Mouse (Mus musculus) heart, adult 2 months (tissue): ENCODE data around the gene Tent5b. TPM values are rescaled to one million over a fixed set of nuclear protein-coding genes. Genes with fewer than 3 reads are reported as not detected.

Source experiments
- DNase-seq, 2 experiments: peaks; one replicate each; pipeline ENCODE4 v3.0.0; 2021
- H3K27ac ChIP-seq: fragments of 200-600 bp; 2 replicates; pipeline ENCODE4 v1.8.1; 2022
- H3K27me3 ChIP-seq: fragments of 200-500 bp; 2 replicates; pipeline ENCODE4 v1.6.1; 2012; ENCODE audit warnings: mild to moderate bottlenecking, low read length, inconsistent platforms, mixed read lengths; ENCODE audit not compliant: control insufficient read depth, insufficient read depth
- H3K36me3 ChIP-seq: fragments of 200-500 bp; 2 replicates; pipeline ENCODE4 v1.6.1; 2012; ENCODE audit warnings: low read length, inconsistent platforms; ENCODE audit not compliant: control insufficient read depth, insufficient read depth
- H3K4me1 ChIP-seq: fragments of 200-500 bp; 2 replicates; pipeline ENCODE4 v1.6.1; 2011; ENCODE audit warnings: low read length; ENCODE audit not compliant: control insufficient read depth, insufficient read depth
- H3K4me3 ChIP-seq: fragments of 200-600 bp; 2 replicates; pipeline ENCODE4 v1.8.1; 2022
- H3K79me2 ChIP-seq: fragments of 200-500 bp; replicated peaks from 2 replicates; pipeline ENCODE4 v1.6.1; 2012; ENCODE audit warnings: mild to moderate bottlenecking, inconsistent platforms, low read length, moderate library complexity, mixed read lengths; ENCODE audit not compliant: control insufficient read depth, insufficient read depth
- H3K9ac ChIP-seq: fragments of 200-500 bp; 2 replicates; pipeline ENCODE4 v1.6.1; 2012; ENCODE audit warnings: low read depth, mild to moderate bottlenecking, control low read depth, inconsistent platforms, low read length, mixed read lengths
- CTCF ChIP-seq: fragments of 200-600 bp; IDR thresholded peaks from 2 replicates; pipeline ENCODE4 v1.8.1; 2022; ENCODE audit warnings: antibody characterized with exemption, mild to moderate bottlenecking, moderate library complexity
- EP300 ChIP-seq: fragments of 200-500 bp; IDR thresholded peaks from 2 replicates; pipeline ENCODE4 v1.6.1; 2011; ENCODE audit warnings: low read depth, low read length, control low read depth; ENCODE audit not compliant: insufficient read depth
- POLR2A ChIP-seq: fragments of 200-500 bp; IDR thresholded peaks from 2 replicates; pipeline ENCODE4 v1.6.1; 2011; ENCODE audit warnings: mild to moderate bottlenecking, low read depth, low read length, control low read depth; ENCODE audit not compliant: insufficient read depth
- WGBS: fragments of 180-500 bp; shearing (Covaris S2); methylation state at CpG from one replicate; pipeline ENCODE4 v1.1.7; 2018; 5-methylcytosine and 5-hydroxymethylcytosine counted together
- intact Hi-C: fragments of 180-260 bp; cut with DNase I; formaldehyde crosslinking; loops from one replicate; pipeline ENCODE4 v1.15.1; 2025
- polyA plus RNA-seq: library from polyadenylated mRNA; depleted of rRNA; stranded (reverse); fragments of >200 nt; gene quantifications from 2 replicates; pipeline ENCODE4 v1.2.3, GENCODE M21; 2012
- total RNA-seq, 2 experiments: library from RNA; stranded (reverse); gene quantifications; 2 replicates each; pipeline ENCODE4 v1.2.3; 2021

Tent5b gene
- total and polyA plus RNA-seq, 3 experiments = 1.9 to 2.3 (median 2.0) TPM

- H3K9ac ChIP-seq = no peak overlapping the region
- TF ChIP-seq POLR2A (no peak), EP300 (no peak), CTCF (no peak)
- H3K4me3 ChIP-seq = no peak overlapping the region
- H3K36me3 ChIP-seq = no peaks in the 10 kb centered on the region
- DNase-seq = no peak
- H3K79me2 ChIP-seq = no peaks in the 10 kb centered on the region
- H3K27me3 ChIP-seq = no peaks in the 10 kb centered on the region
- H3K27ac ChIP-seq = no peak overlapping the region
- 85% methylated on average over 28 of the region's 28 CpGs for WGBS
- H3K4me1 ChIP-seq = peaks cover 7% of the 10 kb centered on the region; the same call in 1 of the 2 replicates
- intact Hi-C loops = no loop called here
These were observed 5.9 kb downstream of the Tent5b start for GRCm38 (mm10) chr4:133485691-133486425.

- Histone ChIP-seq H3K9ac (no peak overlapping the region), H3K79me2 (no peaks in the 10 kb centered on the region), H3K4me3 (no peak overlapping the region), H3K27ac (no peak overlapping the region), H3K4me1 (peaks cover 13% of the 10 kb centered on the region), H3K27me3 (no peaks in the 10 kb centered on the region), H3K36me3 (no peaks in the 10 kb centered on the region)
- intact Hi-C loops = no loop called here
- 95% methylated on average over 26 of the region's 26 CpGs for WGBS
- DNase-seq = no peak
- TF ChIP-seq POLR2A (no peak), CTCF (no peak), EP300 (no peak)
These were observed 6.9 kb downstream of the Tent5b start for GRCm38 (mm10) chr4:133486673-133487357.

- 84% methylated on average over 20 of the region's 20 CpGs for WGBS
- intact Hi-C loops = no loop called here
- no peak for TF ChIP-seq CTCF
- no peak for TF ChIP-seq EP300
- no peak for TF ChIP-seq POLR2A
- no peaks in the 10 kb centered on the region for H3K36me3 ChIP-seq
- H3K27me3 ChIP-seq = no peaks in the 10 kb centered on the region
- H3K4me3 ChIP-seq = no peak overlapping the region
- H3K9ac ChIP-seq = no peak overlapping the region
- peaks cover 16% of the 10 kb centered on the region for H3K4me1 ChIP-seq
- no peak overlapping the region for H3K27ac ChIP-seq
- no peaks in the 10 kb centered on the region for H3K79me2 ChIP-seq
- DNase-seq = no peak
These were observed 8.9 kb downstream of the Tent5b start for GRCm38 (mm10) chr4:133488619-133489392.

GRCm38 (mm10) chr4:133489489-133490245, 9.7 kb downstream of the Tent5b start:
- H3K9ac ChIP-seq = no peak overlapping the region
- peak overlapping the region; percentile 10; the same call in 1 of the 2 replicates for H3K27ac ChIP-seq
- 52% methylated on average over 4 of the region's 4 CpGs for WGBS
- H3K36me3 ChIP-seq = no peaks in the 10 kb centered on the region
- intact Hi-C loops = no loop called here
- H3K27me3 ChIP-seq = no peaks in the 10 kb centered on the region
- H3K79me2 ChIP-seq = no peaks in the 10 kb centered on the region
- H3K4me3 ChIP-seq = no peak overlapping the region
- DNase-seq = no peak
- TF ChIP-seq EP300 (no peak), CTCF (no peak), POLR2A (no peak)
- peaks cover 14% of the 10 kb centered on the region for H3K4me1 ChIP-seq

GRCm38 (mm10) chr4:133491800-133492199, 11.9 kb downstream of the Tent5b start:
- peaks cover 14% of the 10 kb centered on the region for H3K4me1 ChIP-seq
- DNase-seq = peak; percentile 63 to 67
- H3K27ac ChIP-seq = peak overlapping the region; percentile 36
- 22% methylated on average over 10 of the region's 10 CpGs for WGBS
- H3K36me3 ChIP-seq = no peaks in the 10 kb centered on the region
- H3K4me3 ChIP-seq = no peak overlapping the region
- no peaks in the 10 kb centered on the region for H3K27me3 ChIP-seq
- no peaks in the 10 kb centered on the region for H3K79me2 ChIP-seq
- no peak overlapping the region for H3K9ac ChIP-seq
- TF ChIP-seq POLR2A = no peak
- no peak for TF ChIP-seq CTCF
- peak; percentile 49; the same call in 1 of the 2 replicates for TF ChIP-seq EP300
- intact Hi-C loops = no loop called here
